Mouse (Mus musculus) spleen, adult 2 months (tissue): ENCODE data around the gene Fxyd3. TPM values are rescaled to one million over a fixed set of nuclear protein-coding genes. Genes with fewer than 3 reads are reported as not detected.

Experiments used
- DNase-seq, 2 experiments: peaks; one replicate each; pipeline versions ENCODE4 v3.0.0 to v3.0.0-alpha.2; 2012 to 2021; ENCODE audit warnings: low spot score in 2 of 2, low read depth in 1 of 2
- H3K27ac ChIP-seq: fragments of 200-500 bp; 2 replicates; pipeline ENCODE4 v1.5.1; 2012; ENCODE audit warnings: low read length, inconsistent platforms; ENCODE audit not compliant: insufficient read depth
- H3K27me3 ChIP-seq: fragments of 200-500 bp; 2 replicates; pipeline ENCODE4 v1.6.1; 2012; ENCODE audit warnings: mild to moderate bottlenecking, moderate library complexity, low read length, inconsistent platforms; ENCODE audit not compliant: control insufficient read depth, insufficient read depth
- H3K36me3 ChIP-seq: fragments of 200-500 bp; 2 replicates; pipeline ENCODE4 v1.6.1; 2012; ENCODE audit warnings: mild to moderate bottlenecking, low read length, inconsistent platforms; ENCODE audit not compliant: control insufficient read depth, insufficient read depth
- H3K4me1 ChIP-seq: fragments of 200-500 bp; 2 replicates; pipeline ENCODE4 v1.6.1; 2011; ENCODE audit warnings: inconsistent platforms; ENCODE audit not compliant: control insufficient read depth, insufficient read depth, insufficient read length
- H3K4me3 ChIP-seq: fragments of 200-500 bp; 2 replicates; pipeline ENCODE4 v1.5.1; 2011; ENCODE audit warnings: mild to moderate bottlenecking, inconsistent platforms; ENCODE audit not compliant: insufficient read depth, insufficient read length; ENCODE audit errors: extremely low read depth
- CTCF ChIP-seq: fragments of 200-500 bp; IDR thresholded peaks from 2 replicates; pipeline ENCODE4 v1.5.1; 2011; ENCODE audit warnings: mild to moderate bottlenecking, inconsistent platforms; ENCODE audit not compliant: insufficient read depth, insufficient read length, insufficient replicate concordance; ENCODE audit errors: extremely low read depth
- POLR2A ChIP-seq: fragments of 200-500 bp; IDR thresholded peaks from 2 replicates; pipeline ENCODE4 v1.6.1; 2011; ENCODE audit warnings: low read depth, low read length, inconsistent platforms
- WGBS: fragments of 180-500 bp; shearing (Covaris S2); methylation state at CpG from one replicate; pipeline ENCODE4 v1.1.7; 2018; 5-methylcytosine and 5-hydroxymethylcytosine counted together
- polyA plus RNA-seq: library from polyadenylated mRNA; depleted of rRNA; stranded (reverse); fragments of >200 nt; gene quantifications from 2 replicates; pipeline ENCODE4 v1.2.3, GENCODE M21; 2012; rRNA removed

The Fxyd3 gene
- polyA plus RNA-seq, 1 experiment = 1.8 TPM

GRCm38 (mm10) chr7:31033409-31034165, 42.9 kb downstream of the Fxyd3 start:
- no peaks in the 10 kb centered on the region for H3K27me3 ChIP-seq
- peak; percentile 65 to 71 for DNase-seq
- peak overlapping the region; percentile 91 for H3K27ac ChIP-seq
- TF ChIP-seq CTCF = no peak
- TF ChIP-seq POLR2A = no peak; the same call in 1 of the 2 replicates
- no peak overlapping the region for H3K4me3 ChIP-seq
- peaks cover 19% of the 10 kb centered on the region; the same call in 1 of the 2 replicates for H3K4me1 ChIP-seq
- peaks cover 3% of the 10 kb centered on the region; the same call in 1 of the 2 replicates for H3K36me3 ChIP-seq
- WGBS = 39% methylated on average over 9 of the region's 9 CpGs

- WGBS = 61% methylated on average over 7 of the region's 7 CpGs
- H3K27ac ChIP-seq = peak overlapping the region; percentile 19; the same call in 1 of the 2 replicates
- DNase-seq = no peak
Measured at GRCm38 (mm10) chr7:31031731-31032130, 44.8 kb downstream of the Fxyd3 start.

GRCm38 (mm10) chr7:31030717-31031116, 45.8 kb downstream of the Fxyd3 start:
- Histone ChIP-seq H3K27me3 (no peaks in the 10 kb centered on the region), H3K4me1 (peaks cover 19% of the 10 kb centered on the region; the same call in 1 of the 2 replicates), H3K36me3 (no peaks in the 10 kb centered on the region), H3K4me3 (no peak overlapping the region), H3K27ac (no peak overlapping the region)
- no peak for DNase-seq
- WGBS = 86% methylated on average over 2 of the region's 2 CpGs
- TF ChIP-seq POLR2A (no peak), CTCF (no peak)

More at GRCm38 (mm10) chr7:31031731-31032130, 44.8 kb downstream of the Fxyd3 start:
- Histone ChIP-seq H3K4me1 (peaks cover 19% of the 10 kb centered on the region; the same call in 1 of the 2 replicates), H3K27me3 (no peaks in the 10 kb centered on the region), H3K4me3 (no peak overlapping the region), H3K36me3 (peaks cover 3% of the 10 kb centered on the region; the same call in 1 of the 2 replicates)
- TF ChIP-seq POLR2A (no peak), CTCF (no peak)

- Histone ChIP-seq H3K36me3 (no peaks in the 10 kb centered on the region), H3K4me3 (no peak overlapping the region), H3K4me1 (peaks cover 4% of the 10 kb centered on the region; the same call in 1 of the 2 replicates), H3K27me3 (no peaks in the 10 kb centered on the region), H3K27ac (no peak overlapping the region)
- 72% methylated on average over 8 of the region's 8 CpGs for WGBS
- TF ChIP-seq CTCF (no peak), POLR2A (no peak)
- no peak for DNase-seq
Measured at GRCm38 (mm10) chr7:31028609-31029008, 47.9 kb downstream of the Fxyd3 start.

Other genes starting within 250 kb of the Fxyd3 start
- gene Ffar3, start 220.5 kb downstream of the Fxyd3 start, polyA plus RNA-seq = 0.59 and 0.84 TPM in 2 replicates
- 17.0 and 20.1 TPM in 2 replicates for gene Ffar1, start 215.1 kb downstream of the Fxyd3 start, polyA plus RNA-seq
- 269 and 316 TPM in 2 replicates for gene Cd22, start 196.4 kb downstream of the Fxyd3 start, polyA plus RNA-seq
- gene Mag, start 161.8 kb downstream of the Fxyd3 start, polyA plus RNA-seq = 3.5 TPM in 2 replicates
- 15.6 and 18.2 TPM in 2 replicates for gene Hamp2, start 152.0 kb downstream of the Fxyd3 start, polyA plus RNA-seq
- 0.82 TPM in 1 of 2 replicates, not detected in the other for gene Hamp, start 132.7 kb downstream of the Fxyd3 start, polyA plus RNA-seq
- 151 and 196 TPM in 2 replicates for gene Usf2, start 119.9 kb downstream of the Fxyd3 start, polyA plus RNA-seq
- 7.5 and 9.4 TPM in 2 replicates for gene Lsr, start 103.2 kb downstream of the Fxyd3 start, polyA plus RNA-seq
- 0.35 and 0.63 TPM in 2 replicates for gene Fam187b, start 102.9 kb downstream of the Fxyd3 start, polyA plus RNA-seq
- 168 and 181 TPM in 2 replicates for gene Fxyd5, start 34.2 kb downstream of the Fxyd3 start, polyA plus RNA-seq
- 1.1 and 1.2 TPM in 2 replicates for gene Fxyd7, start 25.2 kb downstream of the Fxyd3 start, polyA plus RNA-seq
- 60.6 and 67.6 TPM in 2 replicates for gene Fxyd1, start 19.5 kb downstream of the Fxyd3 start, polyA plus RNA-seq
- 0.92 and 1.0 TPM in 2 replicates for gene Lgi4, start 17.4 kb downstream of the Fxyd3 start, polyA plus RNA-seq
- 22.1 and 26.8 TPM in 2 replicates for gene Hpn, start 38.6 kb upstream of the Fxyd3 start, polyA plus RNA-seq
- 41.6 and 48.4 TPM in 2 replicates for gene Scn1b, start 50.3 kb upstream of the Fxyd3 start, polyA plus RNA-seq
- gene Gramd1a, start 79.2 kb upstream of the Fxyd3 start, polyA plus RNA-seq = 325 and 338 TPM in 2 replicates
- not detected in 2 replicates for gene Scgb2b2, start 213.8 kb upstream of the Fxyd3 start, polyA plus RNA-seq
- not detected in 2 replicates for gene Scgb1b2, start 215.1 kb upstream of the Fxyd3 start, polyA plus RNA-seq